In genomic region chr5:77909218-77909617, GRCm38 (mm10) we compare ENCODE assay signal across 8 mouse cellular contexts.
DNase-seq lines count a peak whose midpoint lies in the region; ATAC-seq lines count a peak whose summit lies in the region.

No protein-coding gene starts in this region.

- no peak overlapping the region for H3K4me3 ChIP-seq in neural tube, embryonic 15.5 days (replicated peaks)

- no peaks in the 10 kb centered on the region for H3K36me3 ChIP-seq in neural tube, embryonic 15.5 days

- no peak overlapping the region for H3K27ac ChIP-seq in neural tube, embryonic 15.5 days (replicated peaks)

- ATAC-seq in neural tube, embryonic 15.5 days (ENCODE audit: low FRiP score): no peak

- H3K4me1 ChIP-seq in neural tube, embryonic 15.5 days: no peaks in the 10 kb centered on the region

- WGBS in neural tube, embryonic 15.5 days: 52% methylated on average over 6 of the region's 6 CpGs

- no peak overlapping the region for H3K9ac ChIP-seq in neural tube, embryonic 15.5 days (replicated peaks)

- no peaks in the 10 kb centered on the region for H3K9me3 ChIP-seq in neural tube, embryonic 15.5 days (replicated peaks)

- no peak overlapping the region for H3K4me2 ChIP-seq in neural tube, embryonic 15.5 days

- intact Hi-C loops in heart, postnatal 10 days (cut with DNase I): no loop called here
- intact Hi-C loops in heart, postnatal 25 days (cut with DNase I): no loop called here

- no peaks in the 10 kb centered on the region for H3K27me3 ChIP-seq in neural tube, embryonic 15.5 days (replicated peaks)

- DNase-seq in heart, postnatal 10 days: peak; percentile 0 to 6
- no peak for DNase-seq in heart, postnatal 25 days (ENCODE audit: low spot score)
- peak; percentile 17 for DNase-seq in neural tube, embryonic 10.5 days (ENCODE audit: extremely low spot score, low spot score)
- DNase-seq in embryo, embryonic 9.5 days (ENCODE audit: extremely low spot score): peak; percentile 9
- DNase-seq in retina, postnatal 1 day: peak; percentile 37
- DNase-seq in gastrocnemius, postnatal 4 days (ENCODE audit: low spot score in 2 of 2): no peak
- DNase-seq in right cerebral cortex, postnatal 14 days: no peak

Comparison
In these comparisons a context has a peak if more than half of its experiments do, and no peak if none do; other contexts are left out.
1. DNase-seq: peak in heart, postnatal 10 days (2 of 2), neural tube, embryonic 10.5 days (single experiment), embryo, embryonic 9.5 days (single experiment) and retina, postnatal 1 day (single experiment); none in heart, postnatal 25 days (single experiment), gastrocnemius, postnatal 4 days (0 of 2) and right cerebral cortex, postnatal 14 days (single experiment).